Mouse (Mus musculus) lung, postnatal 0 days (tissue): ENCODE measurements at regions not wholly inside any gene's neighbourhood (a gene's known extent, or its start where the extent isn't known, plus 50 kb on each side); places are given as distances from the start of the nearest gene placed in this dataset.

Source experiments
- ATAC-seq: fragments of 200-750 bp; cut with Nextera tagmentation; 2 replicates; pipeline ENCODE4 v1.8.0; 2017; ENCODE audit warnings: moderate library complexity
- DNase-seq: peaks from one replicate; pipeline ENCODE4 v3.0.0-alpha.2; 2016; ENCODE audit warnings: low spot score
- H3K27ac ChIP-seq: fragments of 300-500 bp; sonication (generic); 2 replicates; pipeline ENCODE4 v1.5.1; 2014; ENCODE audit warnings: antibody characterized with exemption, mild to moderate bottlenecking, low read length, mixed read lengths
- H3K27me3 ChIP-seq: fragments of 300-500 bp; sonication (generic); replicated peaks from 2 replicates; pipeline ENCODE4 v1.6.1; 2014; ENCODE audit warnings: low read length, mixed read lengths; ENCODE audit not compliant: insufficient read depth
- H3K36me3 ChIP-seq: fragments of 300-500 bp; sonication (generic); 2 replicates; pipeline ENCODE4 v1.6.1; 2014; ENCODE audit warnings: low read length, mixed read lengths; ENCODE audit not compliant: insufficient read depth
- H3K4me1 ChIP-seq: fragments of 300-500 bp; sonication (generic); 2 replicates; pipeline ENCODE4 v1.6.1; 2014; ENCODE audit warnings: antibody characterized with exemption, low read depth, low read length, mixed read lengths; ENCODE audit not compliant: insufficient read depth
- H3K4me2 ChIP-seq: fragments of 300-500 bp; sonication (generic); replicated peaks from 2 replicates; pipeline ENCODE4 v1.6.1; 2014; ENCODE audit warnings: low read depth, mild to moderate bottlenecking, low read length, moderate library complexity, mixed read lengths
- H3K4me3 ChIP-seq: fragments of 300-500 bp; sonication (generic); 2 replicates; pipeline ENCODE4 v1.5.1; 2014; ENCODE audit warnings: low read depth, low read length
- H3K9ac ChIP-seq: fragments of 300-500 bp; sonication (generic); replicated peaks from 2 replicates; pipeline ENCODE4 v1.6.1; 2014; ENCODE audit warnings: low read depth, mild to moderate bottlenecking
- H3K9me3 ChIP-seq: fragments of 300-500 bp; sonication (generic); 2 replicates; pipeline ENCODE4 v1.6.1; 2016; ENCODE audit warnings: low read length, mixed read lengths
- CTCF ChIP-seq: IDR thresholded peaks from 2 replicates; pipeline ENCODE4 v1.5.1; 2016; ENCODE audit warnings: antibody characterized with exemption, mild to moderate bottlenecking
- EP300 ChIP-seq: IDR thresholded peaks from 2 replicates; pipeline ENCODE4 v1.6.1; 2016; ENCODE audit warnings: antibody characterized with exemption, mild to moderate bottlenecking, control low read depth
- WGBS: fragments of 180-500 bp; shearing (Covaris S2); extraction: QIAGEN DNeasy Blood & Tissue Kit; methylation state at CpG from one replicate; pipeline ENCODE4 v1.1.7; 2014; 5-methylcytosine and 5-hydroxymethylcytosine counted together

DNA sequence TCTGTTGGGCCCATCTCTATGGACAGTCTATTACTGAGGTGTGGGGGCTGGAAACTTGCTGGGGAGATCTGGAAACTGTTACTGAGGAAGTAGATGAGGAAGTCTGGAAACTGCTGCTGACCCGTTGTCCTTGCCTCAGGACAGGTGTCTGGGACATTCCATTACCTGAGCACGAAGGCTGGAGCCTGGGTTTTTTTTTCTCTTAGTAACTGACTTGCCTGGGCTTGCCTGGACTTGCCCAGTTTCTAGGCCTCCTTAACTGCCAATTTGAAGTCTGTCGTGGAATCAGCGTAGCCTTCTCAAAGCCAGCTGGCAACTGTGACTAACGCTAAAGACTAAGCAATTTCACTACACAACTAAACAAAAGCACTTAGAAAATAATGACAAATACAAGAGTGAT is 250.7 kb downstream of the Kctd12 start:
- TF ChIP-seq CTCF, result no peak
- TF ChIP-seq EP300, result no peak
- ATAC-seq (no peak), DNase-seq (no peak)
- Histone ChIP-seq H3K4me2 (no peak overlapping the region), H3K9ac (no peak overlapping the region), H3K27me3 (no peaks in the 10 kb centered on the region), H3K9me3 (no peaks in the 10 kb centered on the region), H3K4me3 (no peak overlapping the region), H3K27ac (no peak overlapping the region), H3K36me3 (no peaks in the 10 kb centered on the region), H3K4me1 (no peaks in the 10 kb centered on the region)
- 62% methylated on average over 5 of the region's 5 CpGs for WGBS

DNA sequence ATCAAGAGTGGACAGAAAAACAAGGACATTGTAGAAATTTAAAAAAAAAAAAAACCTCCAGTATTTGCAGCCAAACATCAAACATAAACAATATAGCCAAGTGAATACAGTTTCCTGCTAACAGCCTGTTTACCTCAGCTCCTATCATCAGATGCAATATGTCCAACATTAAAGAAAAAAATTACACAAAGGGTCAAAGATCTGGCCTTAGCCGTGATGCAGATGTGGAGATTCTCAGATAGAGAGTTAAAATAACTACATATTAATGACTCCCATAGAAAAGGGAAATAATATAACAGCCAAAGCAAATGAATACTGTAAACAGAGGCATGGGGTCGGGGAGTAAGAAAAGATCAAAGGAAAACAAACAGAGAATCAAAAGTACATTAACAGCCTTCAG is 259.8 kb downstream of the Kctd12 start:
- Histone ChIP-seq H3K9ac (no peak overlapping the region), H3K27ac (no peak overlapping the region), H3K4me1 (no peaks in the 10 kb centered on the region), H3K9me3 (no peaks in the 10 kb centered on the region), H3K36me3 (no peaks in the 10 kb centered on the region), H3K4me2 (no peak overlapping the region), H3K4me3 (no peak overlapping the region), H3K27me3 (no peaks in the 10 kb centered on the region)
- 20% methylated on average over 2 of the region's 2 CpGs for WGBS
- TF ChIP-seq CTCF (no peak), EP300 (no peak)
- DNase-seq (no peak), ATAC-seq (no peak)

DNA sequence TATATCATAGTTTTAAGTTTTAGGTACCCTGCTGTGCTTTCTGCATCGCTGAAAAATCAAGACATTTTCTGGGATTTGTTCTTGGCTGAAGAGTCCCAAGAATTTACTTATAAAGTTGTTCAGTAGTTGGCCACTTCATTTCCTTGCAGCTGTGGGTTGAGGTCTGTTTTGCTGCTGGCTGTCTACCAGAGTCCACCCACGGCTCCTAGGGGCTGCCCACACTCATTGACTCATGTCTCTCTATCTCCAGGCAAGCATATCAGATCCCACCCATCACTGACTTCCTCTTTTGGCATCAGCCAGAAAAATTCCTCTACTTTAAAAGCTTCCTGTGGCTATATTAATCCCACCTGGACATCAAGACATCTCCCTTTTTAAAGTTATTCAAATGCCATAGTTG is 263.9 kb downstream of the Kctd12 start:
- ATAC-seq (no peak), DNase-seq (no peak)
- H3K27me3 ChIP-seq, result no peaks in the 10 kb centered on the region
- no peaks in the 10 kb centered on the region for H3K9me3 ChIP-seq
- no peaks in the 10 kb centered on the region for H3K4me1 ChIP-seq
- no peak overlapping the region for H3K4me3 ChIP-seq
- no peak for TF ChIP-seq EP300
- TF ChIP-seq CTCF, result no peak
- H3K4me2 ChIP-seq, result no peak overlapping the region
- no peak overlapping the region for H3K9ac ChIP-seq
- no peaks in the 10 kb centered on the region for H3K36me3 ChIP-seq
- no peak overlapping the region for H3K27ac ChIP-seq
- 52% methylated on average over 2 of the region's 2 CpGs for WGBS

DNA sequence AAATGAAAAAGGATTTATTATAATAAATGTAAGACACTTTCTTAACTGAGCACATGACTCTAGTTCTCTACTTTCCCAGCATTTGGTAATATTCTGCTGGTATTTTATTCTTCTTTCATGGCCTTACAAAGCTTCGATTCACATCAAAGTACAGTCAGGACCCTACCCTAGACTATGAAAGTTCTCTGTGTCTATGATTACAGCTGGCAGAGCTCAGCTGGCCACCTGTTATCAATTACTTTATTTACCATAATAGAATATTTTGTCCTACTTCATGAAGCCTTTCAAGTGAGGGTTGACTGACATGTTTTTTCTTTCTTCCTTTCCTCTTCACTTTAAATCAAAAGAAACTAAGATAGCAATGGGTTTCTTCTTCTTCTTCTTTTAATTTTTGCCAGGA is 269.8 kb downstream of the Kctd12 start:
- no peaks in the 10 kb centered on the region for H3K4me1 ChIP-seq
- DNase-seq (no peak), ATAC-seq (no peak)
- no peak overlapping the region for H3K9ac ChIP-seq
- no peak overlapping the region for H3K27ac ChIP-seq
- no peaks in the 10 kb centered on the region for H3K9me3 ChIP-seq
- TF ChIP-seq CTCF (no peak), EP300 (no peak)
- H3K4me3 ChIP-seq, result no peak overlapping the region
- H3K4me2 ChIP-seq, result no peak overlapping the region
- H3K27me3 ChIP-seq, result no peaks in the 10 kb centered on the region
- WGBS, result 76% methylated on average over 1 of the region's 1 CpGs
- H3K36me3 ChIP-seq, result no peaks in the 10 kb centered on the region

DNA sequence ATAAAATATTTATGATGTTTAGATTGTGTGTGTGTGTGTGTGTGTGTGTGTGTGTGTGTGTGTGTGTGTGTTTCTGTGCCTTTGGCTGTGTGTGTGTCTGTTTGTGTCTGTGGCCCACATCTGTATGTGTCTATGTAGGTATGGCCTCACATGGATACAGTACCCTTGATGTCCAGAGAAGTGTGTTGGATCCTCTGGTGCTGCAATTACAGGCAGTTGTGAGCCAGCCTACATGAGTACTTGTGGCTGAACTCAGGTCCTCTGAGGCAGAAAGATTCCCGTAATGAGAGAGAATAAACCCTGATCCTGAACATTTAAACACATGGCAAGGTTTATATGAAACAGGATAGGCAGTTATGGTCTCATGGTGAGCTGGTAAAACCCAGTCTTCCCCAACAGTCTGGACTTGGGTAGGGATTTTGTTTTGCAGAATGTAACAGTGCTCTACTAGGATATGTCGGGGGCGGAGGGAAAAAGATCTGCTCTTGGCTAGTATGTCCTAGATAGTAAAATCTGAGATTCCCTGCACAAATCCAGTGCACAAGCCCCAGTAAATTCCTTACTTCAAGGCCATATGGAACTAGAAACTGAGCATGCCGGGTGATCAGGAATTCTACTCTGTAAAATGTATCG is 275.6 kb downstream of the Kctd12 start:
- no peak for TF ChIP-seq EP300
- TF ChIP-seq CTCF, result no peak

DNA sequence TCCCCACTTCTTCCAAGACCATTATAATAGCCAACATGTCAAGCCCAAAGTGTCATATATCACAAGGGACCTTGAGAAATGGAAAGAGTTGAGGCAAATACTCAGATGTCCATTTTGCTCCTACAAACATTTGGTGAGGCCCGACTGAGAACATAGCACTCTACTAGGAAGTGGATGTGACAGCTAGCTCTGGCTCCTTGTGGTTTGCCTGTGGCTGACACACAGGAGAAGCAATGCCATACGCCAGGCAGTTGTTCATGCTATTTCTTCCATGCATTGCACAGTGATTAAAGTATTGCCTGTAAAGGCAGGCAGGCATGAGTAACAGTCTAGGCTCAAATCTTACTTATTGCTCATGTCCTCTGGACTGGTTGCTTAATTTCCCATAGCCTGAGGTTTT is 281.3 kb downstream of the Kctd12 start:
- 72% methylated on average over 2 of the region's 2 CpGs for WGBS
- ATAC-seq, result no peak

More for the DNA sequence above, 275.6 kb downstream of the Kctd12 start:
- H3K4me3 ChIP-seq, result no peak overlapping the region
- H3K4me1 ChIP-seq, result no peaks in the 10 kb centered on the region
- DNase-seq (no peak), ATAC-seq (no peak)
- no peak overlapping the region for H3K9ac ChIP-seq
- no peaks in the 10 kb centered on the region for H3K9me3 ChIP-seq
- no peaks in the 10 kb centered on the region for H3K36me3 ChIP-seq
- no peak overlapping the region for H3K27ac ChIP-seq
- 87% methylated on average over 5 of the region's 5 CpGs for WGBS
- no peaks in the 10 kb centered on the region for H3K27me3 ChIP-seq
- no peak overlapping the region for H3K4me2 ChIP-seq

DNA sequence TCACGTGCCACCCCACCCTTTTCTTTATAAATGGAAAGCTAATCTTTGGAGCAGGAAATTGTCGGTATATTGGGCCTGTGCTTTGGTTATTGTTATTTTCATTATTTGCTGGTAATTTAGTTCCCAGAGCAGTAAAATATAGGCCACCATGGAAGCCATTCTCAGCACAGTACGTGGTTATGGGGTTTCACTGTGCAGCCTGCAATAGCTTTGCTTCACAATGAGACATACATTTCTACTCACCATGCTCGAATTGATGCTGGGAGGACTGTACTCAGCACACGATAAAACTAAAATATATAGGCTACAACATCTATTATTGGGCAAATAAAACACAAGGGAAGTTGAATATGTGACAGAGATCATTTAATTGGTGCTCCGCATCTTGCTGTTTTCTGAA is 282.0 kb downstream of the Kctd12 start:
- Histone ChIP-seq H3K4me3 (no peak overlapping the region), H3K27me3 (no peaks in the 10 kb centered on the region), H3K27ac (no peak overlapping the region), H3K4me2 (no peak overlapping the region), H3K36me3 (no peaks in the 10 kb centered on the region), H3K4me1 (no peaks in the 10 kb centered on the region), H3K9me3 (no peaks in the 10 kb centered on the region), H3K9ac (no peak overlapping the region)
- ATAC-seq, result no peak
- TF ChIP-seq CTCF (no peak), EP300 (no peak)
- WGBS, result 78% methylated on average over 6 of the region's 6 CpGs
- no peak for DNase-seq

More for the DNA sequence above, 281.3 kb downstream of the Kctd12 start:
- TF ChIP-seq CTCF, result no peak
- TF ChIP-seq EP300, result no peak
- no peaks in the 10 kb centered on the region for H3K9me3 ChIP-seq
- no peaks in the 10 kb centered on the region for H3K27me3 ChIP-seq
- no peaks in the 10 kb centered on the region for H3K36me3 ChIP-seq
- H3K4me3 ChIP-seq, result no peak overlapping the region
- no peak for DNase-seq
- H3K4me2 ChIP-seq, result no peak overlapping the region
- H3K4me1 ChIP-seq, result no peaks in the 10 kb centered on the region
- H3K27ac ChIP-seq, result no peak overlapping the region
- H3K9ac ChIP-seq, result no peak overlapping the region
